Mouse (Mus musculus) G1E (cell line): ENCODE data around the gene Cers6. TPM values are rescaled to one million over a fixed set of nuclear protein-coding genes. Genes with fewer than 3 reads are reported as not detected.
A peak's percentile ranks its signal among the peaks of the same experiment; 100 is the strongest.

Experiments used
- ATAC-seq: 2 replicates; pipeline ENCODE4 v1.8.0; 2016; ENCODE audit warnings: mild to moderate bottlenecking; ENCODE audit not compliant: insufficient number of reproducible peaks, poor library complexity, low FRiP score, severe bottlenecking; ENCODE audit errors: extremely low read depth
- DNase-seq: peaks from one replicate; pipeline ENCODE4 v3.0.0; 2012; ENCODE audit warnings: low spot score
- H3K27me3 ChIP-seq: 2 replicates; pipeline ENCODE4 v1.6.1; 2012; ENCODE audit warnings: mild to moderate bottlenecking, low read length, inconsistent platforms; ENCODE audit not compliant: insufficient read depth
- H3K36me3 ChIP-seq: replicated peaks from 2 replicates; pipeline ENCODE3; 2012; ENCODE audit warnings: mild to moderate bottlenecking, inconsistent platforms
- H3K4me1 ChIP-seq: 2 replicates; pipeline ENCODE4 v1.6.1; 2012; ENCODE audit warnings: low read depth, low read length, inconsistent platforms, mixed read lengths; ENCODE audit not compliant: insufficient read depth
- H3K4me3 ChIP-seq: 2 replicates; pipeline ENCODE4 v1.5.1; 2012; ENCODE audit warnings: low read depth, mild to moderate bottlenecking, inconsistent platforms, low read length, moderate library complexity, mixed read lengths
- H3K9me3 ChIP-seq: replicated peaks from 2 replicates; pipeline ENCODE4 v1.6.1; 2012; ENCODE audit warnings: inconsistent platforms
- CTCF ChIP-seq: IDR thresholded peaks from 2 replicates; pipeline ENCODE4 v1.5.1; 2012; ENCODE audit warnings: low read depth, low read length, inconsistent platforms, mixed read lengths
- GATA1 ChIP-seq: IDR thresholded peaks from 2 replicates; pipeline ENCODE4 v1.6.1; 2012; ENCODE audit warnings: borderline replicate concordance, low read length, inconsistent platforms, mixed read lengths
- GATA2 ChIP-seq: IDR thresholded peaks from 2 replicates; pipeline ENCODE4 v1.6.1; 2012; ENCODE audit warnings: low read depth, low read length, inconsistent platforms, borderline replicate concordance
- POLR2AphosphoS5 ChIP-seq: IDR thresholded peaks from 2 replicates; pipeline ENCODE4 v1.6.1; 2012; ENCODE audit warnings: low read depth, low read length, inconsistent platforms; ENCODE audit not compliant: insufficient replicate concordance
- TAL1 ChIP-seq: conservative IDR thresholded peaks from 2 replicates; pipeline ENCODE4 v1.6.1; 2012; ENCODE audit warnings: low read depth, low read length, inconsistent platforms, mixed read lengths
- polyA plus RNA-seq: library from polyadenylated mRNA; stranded (reverse); fragments of >175 nt; gene quantifications from 2 replicates; pipeline ENCODE4 v1.2.3, GENCODE M21; 2012
- total RNA-seq, 2 experiments: library from RNA; stranded (forward) in 1 of 2; stranded (reverse) in 1 of 2; fragments of 200-1000 nt in 1 of 2; fragments of >200 nt in 1 of 2; fragmentation: Nextera tagmentation in 1 of 2; gene quantifications; 2 replicates each; pipeline ENCODE4 v1.2.3; 2014 to 2017

Cers6 gene
- total and polyA plus RNA-seq, 3 experiments = 14.8 to 92.4 (median 55.7) TPM

- ATAC-seq (no peak), DNase-seq (no peak)
- Histone ChIP-seq H3K4me1 (peaks cover 22% of the 10 kb centered on the region), H3K9me3 (no peaks in the 10 kb centered on the region), H3K4me3 (no peak overlapping the region), H3K36me3 (no peaks in the 10 kb centered on the region), H3K27me3 (no peaks in the 10 kb centered on the region)
- TF ChIP-seq GATA1 (no peak), POLR2AphosphoS5 (no peak), CTCF (no peak), GATA2 (no peak), TAL1 (no peak)
These were observed 16.7 kb upstream of the Cers6 start for GRCm38 (mm10) chr2:68844530-68844929.

GRCm38 (mm10) chr2:68845002-68845740 lies 16.1 kb upstream of the Cers6 start:
- ATAC-seq (no peak), DNase-seq (no peak)
- Histone ChIP-seq H3K9me3 (no peaks in the 10 kb centered on the region), H3K27me3 (no peaks in the 10 kb centered on the region), H3K4me1 (peaks cover 22% of the 10 kb centered on the region), H3K4me3 (no peak overlapping the region), H3K36me3 (no peaks in the 10 kb centered on the region)
- TF ChIP-seq CTCF = no peak
- no peak for TF ChIP-seq GATA2
- no peak for TF ChIP-seq GATA1
- TF ChIP-seq POLR2AphosphoS5 = no peak
- no peak for TF ChIP-seq TAL1

- peaks cover 2% of the 10 kb centered on the region for H3K9me3 ChIP-seq
- H3K27me3 ChIP-seq = no peaks in the 10 kb centered on the region
- ATAC-seq = no peak
- no peak for DNase-seq
- no peak overlapping the region; the same call in 1 of the 2 replicates for H3K4me3 ChIP-seq
- peaks cover 31% of the 10 kb centered on the region for H3K4me1 ChIP-seq
- H3K36me3 ChIP-seq = peaks cover 3% of the 10 kb centered on the region
- TF ChIP-seq TAL1 = no peak
- TF ChIP-seq GATA1 = no peak
- no peak for TF ChIP-seq CTCF
- no peak for TF ChIP-seq GATA2
- no peak for TF ChIP-seq POLR2AphosphoS5
These were observed 850 bp upstream of the Cers6 start for GRCm38 (mm10) chr2:68860391-68860790.

- H3K27me3 ChIP-seq = no peaks in the 10 kb centered on the region
- H3K4me1 ChIP-seq = peaks cover 43% of the 10 kb centered on the region
- peaks cover 2% of the 10 kb centered on the region for H3K9me3 ChIP-seq
- H3K36me3 ChIP-seq = peaks cover 12% of the 10 kb centered on the region
- peak overlapping the region; percentile 77 for H3K4me3 ChIP-seq
- TF ChIP-seq CTCF = no peak
- TF ChIP-seq GATA2 = no peak
- no peak for TF ChIP-seq POLR2AphosphoS5
- no peak for TF ChIP-seq TAL1
- TF ChIP-seq GATA1 = no peak
- no peak for ATAC-seq
- peak; percentile 31 for DNase-seq
These were observed 651 bp downstream of the Cers6 start for GRCm38 (mm10) chr2:68861721-68862463.

- H3K4me3 ChIP-seq = peak overlapping the region; percentile 77
- DNase-seq (no peak), ATAC-seq (peak; percentile 1; the same call in 1 of the 2 replicates)
- H3K4me1 ChIP-seq = peaks cover 48% of the 10 kb centered on the region
- no peaks in the 10 kb centered on the region for H3K9me3 ChIP-seq
- peaks cover 16% of the 10 kb centered on the region for H3K36me3 ChIP-seq
- TF ChIP-seq POLR2AphosphoS5 (no peak), GATA2 (no peak), TAL1 (no peak), GATA1 (no peak), CTCF (no peak)
- no peaks in the 10 kb centered on the region for H3K27me3 ChIP-seq
These were observed 1.4 kb downstream of the Cers6 start for GRCm38 (mm10) chr2:68862464-68863266.

- peaks cover 55% of the 10 kb centered on the region for H3K4me1 ChIP-seq
- DNase-seq = no peak
- no peak for ATAC-seq
- H3K4me3 ChIP-seq = peak overlapping the region; percentile 38; the same call in 1 of the 2 replicates
- H3K27me3 ChIP-seq = no peaks in the 10 kb centered on the region
- TF ChIP-seq POLR2AphosphoS5 (no peak), TAL1 (no peak), GATA1 (no peak), CTCF (no peak), GATA2 (no peak)
- peaks cover 18% of the 10 kb centered on the region for H3K36me3 ChIP-seq
- H3K9me3 ChIP-seq = no peaks in the 10 kb centered on the region
These were observed 2.3 kb downstream of the Cers6 start for GRCm38 (mm10) chr2:68863561-68863960.
